Mouse (Mus musculus): ENCODE measurements around the gene Slc4a3. TPM values are rescaled to one million over a fixed set of nuclear protein-coding genes. Genes with fewer than 3 reads are reported as not detected.
A peak's percentile ranks its signal among the peaks of the same experiment; 100 is the strongest.

Gene Slc4a3
- total RNA-seq, 2 experiments from 2014 or later: 203 to 204 TPM

DNA sequence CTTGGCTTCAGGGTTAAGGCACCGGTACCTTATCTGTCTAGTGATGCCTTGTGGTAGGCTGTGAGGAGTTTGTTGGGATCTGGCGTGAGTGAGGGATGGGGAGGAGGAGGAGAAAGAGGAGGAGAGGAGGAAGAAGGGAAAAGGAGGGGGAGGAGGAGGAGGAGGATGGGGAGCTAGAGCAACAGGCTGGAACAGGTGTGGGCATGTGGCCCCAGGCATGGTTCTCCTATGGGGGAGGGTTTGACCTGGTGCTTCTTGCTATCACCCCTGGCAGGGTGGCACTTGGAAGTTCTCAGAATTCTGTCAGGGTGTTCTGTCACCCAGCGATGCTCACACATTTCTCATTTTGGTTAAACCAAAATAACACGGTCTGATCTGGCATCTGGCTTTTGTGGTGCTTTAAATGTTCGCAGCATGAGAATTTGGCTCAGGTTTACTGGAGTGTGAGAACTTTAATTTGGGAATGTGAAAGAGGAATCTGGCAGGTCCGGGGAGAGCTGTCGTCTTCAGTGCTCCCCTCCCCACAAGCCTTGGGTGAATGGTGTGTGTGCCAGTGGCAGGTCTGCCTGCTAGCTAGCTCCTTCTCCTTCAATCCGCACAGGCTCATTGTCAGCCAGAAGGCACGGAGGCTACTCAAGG, 10.2 kb downstream of the Slc4a3 start:
- no peak for DNase-seq (ENCODE audit: extremely low spot score in 1 of 2, low spot score in 2 of 2)
- intact Hi-C loops (cut with DNase I): no loop called here

DNA sequence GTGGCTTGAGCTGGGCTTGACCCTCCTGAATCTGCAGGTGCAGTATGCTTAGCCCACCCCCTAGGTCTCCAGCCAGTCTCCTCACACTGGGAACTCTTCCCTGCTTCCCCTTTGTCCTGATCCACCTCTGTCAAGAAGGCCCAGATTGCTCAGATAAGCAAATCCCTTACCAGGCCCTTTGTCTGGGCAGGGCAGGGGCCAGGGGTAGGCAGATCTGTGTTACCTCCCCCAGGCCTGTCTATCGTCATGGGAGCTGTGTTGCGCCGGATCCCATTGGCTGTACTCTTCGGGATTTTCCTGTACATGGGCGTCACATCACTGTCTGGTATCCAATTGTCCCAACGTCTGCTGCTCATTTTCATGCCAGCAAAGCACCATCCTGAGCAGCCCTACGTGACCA, 11.0 kb downstream of the Slc4a3 start:
- intact Hi-C loops (cut with DNase I): no loop called here
- no peak for DNase-seq (ENCODE audit: extremely low spot score in 1 of 2, low spot score in 2 of 2)

DNA sequence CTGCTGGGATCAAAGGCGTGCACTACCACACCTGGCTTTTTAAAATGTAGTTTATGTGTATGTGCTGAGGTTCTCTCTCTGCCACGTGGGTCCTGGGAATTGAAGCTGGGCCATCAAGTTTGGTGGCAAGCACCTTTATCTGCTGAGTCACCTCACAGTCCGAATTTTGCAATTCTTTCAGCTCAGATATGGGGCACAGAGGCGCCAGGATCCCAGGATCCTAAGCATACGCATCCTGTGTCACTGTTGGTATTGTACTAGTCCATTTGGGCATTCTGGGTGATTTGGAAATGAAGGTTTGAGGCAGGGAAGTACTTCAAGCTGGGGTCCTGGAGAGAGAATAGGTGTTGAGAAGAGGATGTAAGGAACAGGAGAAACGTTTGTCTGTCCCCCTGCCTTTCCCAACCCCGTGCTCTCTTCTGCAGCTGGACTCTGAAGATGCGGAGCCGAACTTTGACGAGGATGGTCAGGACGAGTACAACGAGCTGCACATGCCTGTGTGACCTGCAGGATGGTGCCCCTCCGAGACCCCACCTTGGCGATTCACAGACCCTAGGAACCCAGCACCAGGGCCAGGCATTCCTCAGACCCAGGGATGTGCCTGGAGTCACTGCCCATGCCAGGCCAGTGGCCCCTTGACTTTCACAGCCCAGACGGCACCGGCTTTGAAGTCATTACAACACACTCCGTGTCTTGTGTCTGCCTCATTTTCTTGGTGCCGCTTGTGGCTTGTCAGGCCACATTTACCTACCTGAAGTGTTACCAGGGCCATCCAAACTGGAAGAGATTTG, 12.5 kb downstream of the Slc4a3 start:
- DNase-seq (ENCODE audit: extremely low spot score in 1 of 2, low spot score in 2 of 2): no peak
- intact Hi-C loops (cut with DNase I): no loop called here

DNA sequence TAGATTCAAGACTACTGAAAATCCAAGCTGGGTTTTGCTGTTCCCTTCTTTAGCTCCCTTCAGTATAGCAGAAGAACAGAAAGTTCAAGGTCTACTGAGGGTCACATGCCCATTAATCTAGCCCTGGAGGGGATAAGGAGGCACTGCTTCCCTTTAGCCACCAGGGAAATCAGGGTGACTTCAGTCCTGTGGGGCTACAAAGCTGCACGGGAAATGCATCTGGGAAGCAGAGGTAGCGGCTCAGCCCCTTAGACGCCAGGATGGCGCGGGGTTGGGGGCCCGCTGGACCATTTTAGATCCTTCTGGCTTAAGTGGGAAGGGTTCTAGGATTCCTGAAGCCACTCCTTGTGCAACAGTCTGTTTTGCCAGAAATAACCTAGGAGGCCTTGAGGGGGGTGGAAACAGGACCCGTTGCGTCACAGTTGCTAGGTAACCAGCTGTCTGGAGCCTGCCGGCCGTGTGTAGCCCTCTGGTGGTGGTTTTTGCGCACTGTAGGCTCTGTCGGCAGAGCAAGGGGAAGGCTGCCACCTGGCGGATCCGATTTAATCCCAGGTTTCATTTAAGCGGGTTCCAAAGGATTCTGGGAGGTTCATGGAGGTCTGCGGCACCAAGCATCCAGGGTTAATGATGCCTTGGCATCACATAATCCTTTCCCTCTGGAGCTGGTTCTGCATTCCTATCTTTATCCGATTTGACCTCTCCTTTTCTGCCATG, 13.3 kb downstream of the Slc4a3 start:
- DNase-seq (ENCODE audit: extremely low spot score in 1 of 2, low spot score in 2 of 2): peak; percentile 93 to 95
- intact Hi-C loops (cut with DNase I): no loop called here

DNA sequence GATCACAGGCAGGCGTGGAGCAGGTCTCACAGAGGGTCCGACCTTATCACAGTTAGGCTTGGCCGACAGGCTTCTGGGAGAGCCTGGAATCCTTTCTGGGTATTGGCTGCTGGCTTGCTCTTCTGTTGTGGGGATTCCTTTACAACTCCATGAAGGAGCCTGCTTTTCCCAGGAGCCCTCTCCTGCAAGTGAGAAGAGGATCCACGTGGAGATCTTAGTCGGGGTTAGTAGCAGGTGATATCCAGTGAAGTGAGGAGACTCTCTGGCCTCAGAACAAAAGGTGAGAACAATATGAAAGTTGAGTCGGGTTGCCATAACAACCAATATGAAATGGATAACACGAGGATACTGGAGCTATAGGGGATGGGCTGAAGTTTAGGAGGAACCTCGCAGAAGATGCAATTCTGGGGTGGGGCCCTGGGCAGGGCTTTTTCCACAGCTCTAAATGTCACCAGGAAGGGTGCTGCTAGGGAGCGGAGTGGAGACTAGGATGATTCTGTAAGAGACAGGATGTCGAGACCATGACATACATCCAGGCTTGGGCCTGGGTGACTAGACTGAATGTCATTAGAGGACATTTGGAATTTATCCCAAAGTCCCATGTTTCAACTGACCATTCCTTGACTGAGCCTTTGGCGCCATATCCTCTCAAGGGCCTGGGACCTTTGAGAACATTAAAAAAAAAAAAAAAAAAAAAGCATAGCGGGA, 14.3 kb downstream of the Slc4a3 start:
- DNase-seq (ENCODE audit: extremely low spot score in 1 of 2, low spot score in 2 of 2): no peak
- intact Hi-C loops (cut with DNase I): no loop called here

DNA sequence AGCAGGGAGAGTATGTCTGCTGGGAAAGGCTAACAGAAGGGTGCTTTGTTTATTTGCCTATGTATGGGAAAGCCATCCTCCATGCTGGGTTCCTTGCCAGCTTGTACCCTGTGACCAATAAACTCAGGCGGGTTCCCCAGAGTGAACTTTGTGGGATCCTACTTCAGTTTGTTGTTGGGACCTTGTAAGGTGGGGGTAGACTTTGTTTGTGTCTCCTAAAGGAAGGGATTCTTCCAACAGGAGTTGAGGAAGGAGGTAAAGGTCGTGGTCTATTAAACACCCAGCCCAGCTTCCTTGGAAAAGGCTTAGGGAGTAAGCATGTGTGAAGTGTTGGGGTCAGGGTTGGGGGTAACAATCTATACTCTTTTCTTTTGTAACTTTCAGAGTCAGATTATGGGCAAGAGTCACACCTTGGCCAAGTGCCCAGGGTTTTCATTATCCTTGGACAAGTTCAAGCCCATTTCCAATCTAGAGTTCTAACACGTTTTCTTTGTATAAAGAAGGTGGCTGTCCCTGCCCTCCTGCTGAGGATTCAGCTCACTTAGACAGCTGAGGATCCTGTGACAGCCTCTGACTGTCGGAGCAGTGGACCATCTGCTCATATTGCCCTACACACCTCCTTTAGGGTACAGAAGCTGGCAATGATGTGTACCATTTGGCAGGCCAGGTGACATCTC, 15.3 kb downstream of the Slc4a3 start:
- intact Hi-C loops (cut with DNase I): no loop called here

DNA sequence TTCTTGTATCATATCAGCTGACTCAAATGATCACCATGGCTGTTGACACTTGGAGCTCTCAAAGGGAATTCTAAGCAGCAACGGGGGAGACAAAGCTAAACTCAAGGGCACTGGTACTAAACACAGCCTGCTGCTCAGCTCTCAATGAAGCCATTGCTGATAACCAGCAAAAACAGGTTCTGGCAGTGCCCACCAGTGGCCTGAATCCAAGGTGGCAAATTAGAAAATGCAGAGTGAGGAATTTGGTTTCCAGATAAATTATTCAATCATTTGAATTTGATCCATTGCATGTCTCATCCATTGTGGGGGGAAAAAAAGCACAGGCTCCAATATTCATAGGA, 15.8 kb downstream of the Slc4a3 start:
- intact Hi-C loops (cut with DNase I): no loop called here

More for the DNA sequence above, 15.3 kb downstream of the Slc4a3 start:
- DNase-seq (ENCODE audit: extremely low spot score in 1 of 2, low spot score in 2 of 2): peak in 1 of 2 experiments; percentile 30

DNA sequence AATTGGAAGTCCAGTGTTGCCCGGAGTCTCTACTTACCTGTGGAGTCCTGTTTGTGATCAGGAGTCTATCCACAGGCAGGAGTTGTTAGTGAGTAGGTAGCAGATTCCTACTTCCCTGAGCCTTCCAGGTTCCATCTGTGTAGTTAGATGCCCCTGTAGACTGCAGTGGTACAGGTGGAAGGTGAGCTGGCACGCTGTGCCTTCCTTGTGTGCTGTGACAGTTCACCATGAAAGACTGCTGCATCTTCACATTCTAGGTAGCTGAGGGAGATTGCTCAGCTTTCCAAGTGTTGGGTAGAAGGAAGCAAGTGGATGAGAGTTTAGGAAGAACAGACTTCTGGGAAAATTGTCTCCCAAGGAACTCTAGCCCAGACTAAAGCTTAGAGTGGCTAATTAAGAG, 18.0 kb downstream of the Slc4a3 start:
- DNase-seq (ENCODE audit: extremely low spot score in 1 of 2, low spot score in 2 of 2): no peak
- intact Hi-C loops (cut with DNase I): no loop called here

More for the DNA sequence above, 15.8 kb downstream of the Slc4a3 start:
- DNase-seq (ENCODE audit: extremely low spot score in 1 of 2, low spot score in 2 of 2): no peak

DNA sequence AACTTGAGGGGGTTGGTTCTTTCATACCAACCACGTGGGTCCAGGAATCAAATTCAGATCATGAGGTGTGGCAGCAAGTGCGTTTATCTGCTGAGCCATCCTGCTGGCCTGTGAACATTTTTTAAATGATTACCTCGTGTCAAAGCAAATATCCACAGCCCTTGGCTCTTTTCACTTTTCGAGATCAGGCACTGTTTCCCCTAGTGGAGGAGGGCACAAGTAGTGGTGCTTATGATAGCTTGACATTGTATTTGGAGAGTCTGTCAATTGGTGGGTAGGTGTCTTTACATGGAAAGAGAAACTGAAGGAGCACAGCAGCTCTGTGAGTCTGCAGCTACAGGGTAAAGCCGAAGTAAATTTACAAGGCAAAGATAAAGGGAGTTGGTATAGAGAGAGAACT, 18.9 kb downstream of the Slc4a3 start:
- DNase-seq (ENCODE audit: extremely low spot score in 1 of 2, low spot score in 2 of 2): no peak
- intact Hi-C loops (cut with DNase I): no loop called here

DNA sequence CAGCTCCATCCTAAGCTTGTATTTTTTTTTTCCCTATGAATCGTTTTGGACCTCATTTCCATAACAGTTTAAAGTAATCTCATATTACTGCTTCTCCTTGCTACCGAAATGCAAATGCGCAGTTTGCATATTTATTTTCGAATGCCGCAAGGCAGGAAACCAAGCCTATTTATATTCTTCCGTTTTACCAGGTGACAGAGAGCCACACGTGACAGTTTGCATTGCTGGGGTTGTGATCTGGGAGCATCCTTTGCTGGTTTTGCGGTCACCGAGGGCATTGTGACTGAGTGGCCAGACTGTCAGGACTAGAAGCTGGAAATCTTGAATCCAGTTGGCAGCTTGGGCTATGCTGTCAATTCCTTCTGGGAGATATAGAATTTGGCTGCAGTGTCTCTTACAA, 19.6 kb downstream of the Slc4a3 start:
- DNase-seq (ENCODE audit: extremely low spot score in 1 of 2, low spot score in 2 of 2): no peak
- intact Hi-C loops (cut with DNase I): no loop called here

DNA sequence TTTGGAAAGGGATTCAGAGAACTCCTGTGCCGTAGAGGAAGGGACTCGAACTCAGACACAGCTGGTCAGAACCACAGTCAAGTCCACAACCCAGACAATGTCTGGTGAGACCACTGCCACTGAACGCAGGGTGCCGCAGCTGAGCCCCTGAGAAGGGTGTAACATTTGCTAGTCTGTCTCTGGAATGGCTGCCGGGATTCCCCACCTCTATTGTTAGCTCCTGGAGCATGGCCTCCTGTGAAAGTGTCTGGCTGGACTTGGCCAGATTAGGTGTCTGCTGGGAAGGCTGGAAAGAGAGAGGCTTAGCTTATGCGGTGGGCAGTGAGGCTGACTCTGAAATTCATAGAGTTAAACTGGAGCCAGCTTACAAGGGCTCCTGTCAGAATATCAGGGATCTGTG, 24.3 kb downstream of the Slc4a3 start:
- DNase-seq (ENCODE audit: extremely low spot score in 1 of 2, low spot score in 2 of 2): no peak
- intact Hi-C loops (cut with DNase I): no loop called here

DNA sequence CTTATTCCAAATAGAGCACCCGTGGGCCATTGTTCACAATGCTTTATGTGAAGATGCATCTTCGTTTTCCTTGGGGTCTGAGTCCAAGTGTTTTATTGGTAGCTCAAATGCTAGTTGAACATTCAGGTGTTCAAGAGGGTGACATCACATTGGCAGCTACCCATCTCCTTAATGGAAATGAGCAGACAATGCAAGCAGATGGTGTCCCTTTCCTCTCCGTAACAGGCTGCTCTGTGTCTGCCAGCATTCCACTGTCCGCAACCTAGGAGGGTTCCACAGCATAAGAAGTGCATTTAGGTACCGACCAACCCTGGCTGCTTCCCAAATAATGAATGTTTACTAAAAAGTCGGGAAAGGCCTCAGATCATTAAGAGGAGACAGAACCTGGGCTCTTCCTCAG, 26.7 kb downstream of the Slc4a3 start:
- DNase-seq (ENCODE audit: extremely low spot score in 1 of 2, low spot score in 2 of 2): no peak
- intact Hi-C loops (cut with DNase I): no loop called here

DNA sequence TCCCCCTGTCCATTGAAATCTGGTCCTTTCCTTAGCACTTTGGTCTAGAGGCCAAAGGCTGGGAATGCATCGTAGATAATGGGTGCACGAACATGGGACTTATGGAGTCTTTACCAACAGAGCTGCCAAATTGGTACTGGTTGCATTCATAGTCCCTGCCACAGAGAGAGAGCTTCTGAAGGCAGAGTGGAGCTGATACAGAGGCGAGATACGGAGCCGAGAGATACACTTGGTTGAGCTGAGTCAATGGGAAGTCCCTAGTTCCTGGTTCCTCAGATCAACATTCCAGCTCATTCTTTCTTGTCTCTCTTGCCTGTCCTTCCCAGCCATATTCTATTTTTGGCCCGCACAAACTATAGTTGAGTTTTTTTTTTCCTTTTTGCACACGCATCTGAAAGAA, 27.6 kb downstream of the Slc4a3 start:
- intact Hi-C loops (cut with DNase I): no loop called here
- no peak for DNase-seq (ENCODE audit: extremely low spot score in 1 of 2, low spot score in 2 of 2)

DNA sequence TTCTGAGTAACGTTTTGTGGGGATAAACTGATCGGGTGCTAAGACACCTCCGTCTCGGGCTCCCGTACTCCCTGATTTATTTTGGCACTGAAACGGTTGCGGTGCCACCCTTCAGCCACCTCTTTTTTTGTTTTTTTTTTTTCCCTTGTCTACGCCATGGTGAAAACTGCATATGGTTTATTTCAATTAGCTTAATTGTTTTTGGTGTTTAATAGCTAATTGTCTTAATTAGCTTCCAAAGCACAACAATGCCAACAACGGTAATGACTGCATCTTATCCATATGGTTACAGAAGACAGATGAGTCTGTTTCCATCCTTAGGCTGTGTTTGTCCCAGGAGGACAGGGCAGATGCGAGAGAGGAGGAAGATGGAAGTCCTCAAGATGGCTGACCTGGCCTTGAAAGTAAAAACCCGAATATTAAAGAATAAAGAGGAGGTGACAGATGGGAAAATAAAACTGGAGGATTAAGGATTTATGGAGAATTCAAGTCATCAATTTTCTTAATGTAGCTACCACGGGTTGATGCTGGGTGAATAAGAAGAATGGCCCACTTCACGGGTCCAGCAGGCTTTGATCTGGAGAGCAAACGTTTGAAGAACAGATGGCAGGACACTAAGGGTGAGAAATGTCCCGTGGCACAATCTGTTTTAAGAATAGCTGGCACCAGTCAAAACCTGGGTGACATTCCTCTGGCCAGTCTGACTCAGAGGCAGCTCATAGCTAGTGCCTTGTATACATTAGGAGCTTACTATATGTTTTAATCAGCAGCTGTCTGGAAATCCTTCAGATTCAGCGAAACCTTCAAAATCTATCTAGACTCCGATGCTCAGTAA, 28.6 kb downstream of the Slc4a3 start:
- intact Hi-C loops (cut with DNase I): no loop called here
- DNase-seq (ENCODE audit: extremely low spot score in 1 of 2, low spot score in 2 of 2): no peak

DNA sequence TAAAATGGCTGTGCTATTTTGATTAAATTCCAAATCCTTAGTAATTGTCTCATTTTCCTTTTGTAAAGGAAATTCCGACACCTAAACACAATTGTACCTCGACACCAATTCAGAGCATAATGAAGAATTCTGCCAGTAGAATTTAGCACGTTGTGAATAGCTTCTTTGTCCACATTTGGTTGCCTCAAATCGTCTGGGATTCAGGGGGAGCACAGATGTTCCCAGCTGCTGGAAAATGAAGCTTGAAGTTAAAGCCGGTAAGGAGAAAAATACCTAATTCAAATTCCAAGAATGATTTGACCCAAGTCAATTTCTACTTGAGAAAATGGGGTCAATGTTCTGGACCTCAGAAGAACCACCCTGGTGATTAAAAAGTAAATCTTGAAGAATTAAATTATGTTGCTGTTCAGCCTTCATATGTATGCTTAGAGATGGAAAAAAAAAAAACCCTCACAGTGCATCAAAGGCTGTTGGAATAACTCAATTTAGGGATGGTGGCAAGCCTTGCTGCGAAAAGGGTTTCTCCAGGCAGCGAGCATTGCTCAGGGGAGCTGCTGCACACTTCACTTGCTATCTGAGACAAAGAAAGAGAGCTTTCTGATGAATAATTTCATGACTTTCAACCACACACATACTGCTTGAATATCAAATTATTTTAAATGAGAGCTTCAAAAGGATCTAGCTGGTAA, 36.0 kb downstream of the Slc4a3 start:
- intact Hi-C loops (cut with DNase I): no loop called here
- no peak for DNase-seq (ENCODE audit: extremely low spot score in 1 of 2, low spot score in 2 of 2)

DNA sequence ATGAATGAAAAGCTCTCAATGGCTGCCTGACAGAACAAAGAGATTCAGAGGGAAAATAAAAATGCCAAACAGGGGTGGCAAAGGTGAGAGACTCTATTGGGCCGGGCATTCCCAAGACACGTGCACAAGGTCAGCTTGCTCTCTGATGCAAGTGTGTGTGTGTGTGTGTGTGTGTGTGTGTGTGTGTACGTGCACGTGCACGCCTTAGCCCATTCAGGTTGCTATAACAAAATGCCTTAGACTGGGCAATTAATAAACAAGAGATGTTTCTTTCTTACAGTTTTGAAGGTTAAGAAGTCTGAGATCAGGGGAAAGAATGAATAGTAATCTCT, 36.5 kb downstream of the Slc4a3 start:
- intact Hi-C loops (cut with DNase I): no loop called here
- DNase-seq (ENCODE audit: extremely low spot score in 1 of 2, low spot score in 2 of 2): no peak

DNA sequence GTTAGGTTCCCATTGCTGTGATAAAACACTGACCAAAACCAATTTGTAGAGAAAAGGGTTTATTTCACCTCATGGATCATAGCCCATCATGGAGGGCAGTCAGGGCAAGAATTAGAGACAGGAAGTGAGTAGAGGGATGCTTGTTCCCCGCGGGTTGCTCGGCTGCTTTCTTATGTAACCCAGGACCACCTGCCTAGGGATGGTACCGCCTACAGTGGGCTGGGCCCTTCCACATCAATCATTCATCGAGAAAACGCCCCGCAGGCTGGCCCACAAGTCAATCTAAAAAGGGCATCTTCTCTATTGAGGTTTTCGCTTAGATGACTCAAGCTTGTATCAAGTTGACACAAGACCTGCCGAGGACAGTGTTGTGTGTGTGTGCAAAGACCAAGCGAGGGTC, 37.0 kb downstream of the Slc4a3 start:
- no peak for DNase-seq (ENCODE audit: extremely low spot score in 1 of 2, low spot score in 2 of 2)
- intact Hi-C loops (cut with DNase I): no loop called here

DNA sequence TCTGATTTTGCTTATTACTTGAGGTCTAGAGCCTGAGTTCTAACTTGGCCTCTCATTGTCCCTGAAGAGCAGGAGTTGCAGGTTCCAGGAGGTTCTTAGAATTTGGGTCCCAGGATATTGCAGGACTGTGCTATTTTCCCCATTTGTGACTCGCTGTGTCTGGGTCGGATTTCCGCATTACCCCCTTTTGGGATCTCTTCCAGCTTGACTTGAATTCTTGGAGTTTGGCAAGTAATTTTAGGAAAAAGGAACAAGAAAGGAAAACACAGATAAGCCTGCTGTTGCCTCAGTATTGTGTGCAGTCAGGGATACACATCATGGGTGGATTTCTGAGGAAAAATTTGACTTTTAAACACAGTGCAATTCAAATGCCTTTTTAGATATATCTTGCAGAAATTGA, 40.7 kb downstream of the Slc4a3 start:
- intact Hi-C loops (cut with DNase I): no loop called here
- no peak for DNase-seq (ENCODE audit: extremely low spot score in 1 of 2, low spot score in 2 of 2)
